Comparison of ENCODE assay signal across 8 mouse cellular contexts in genomic region chr14:76466641-76467323, GRCm38 (mm10). TPM values are rescaled to one million over a fixed set of nuclear protein-coding genes. Genes with fewer than 3 reads are reported as not detected.
DNase-seq lines count a peak whose midpoint lies in the region; ATAC-seq and TF ChIP-seq lines count a peak whose summit lies in the region.

No protein-coding gene starts in this region.

- peak; percentile 53 for DNase-seq in c-Kit-positive CD71-positive TER-119-negative erythroid progenitor cells, embryonic 14.5 days (ENCODE audit: low read depth)
- peak; percentile 87 for DNase-seq in forebrain, embryonic 14.5 days (ENCODE audit: low spot score)
- peak; percentile 77 to 86 for DNase-seq in heart, postnatal 14 days
- DNase-seq in kidney, postnatal 4 days, result peak; percentile 92 to 93
- peak; percentile 73 for DNase-seq in ovary, postnatal 14 days (ENCODE audit: low spot score)
- peak; percentile 78 for DNase-seq in thymus, postnatal 25 days

- peaks cover 51% of the 10 kb centered on the region for H3K4me1 ChIP-seq in E14TG2a.4 (replicated peaks; ENCODE audit: low read depth, low read length)
- peaks cover 10% of the 10 kb centered on the region for H3K4me1 ChIP-seq in forebrain, embryonic 14.5 days (ENCODE audit: control insufficient read depth, insufficient read depth, low read length)
- peaks cover 51% of the 10 kb centered on the region for H3K4me1 ChIP-seq in lung, embryonic 15.5 days

- no peak overlapping the region for H3K27ac ChIP-seq in forebrain, embryonic 14.5 days (ENCODE audit: low read depth, low read length)
- H3K27ac ChIP-seq in lung, embryonic 15.5 days, result no peak overlapping the region

- H3K9me3 ChIP-seq in E14TG2a.4 (ENCODE audit: low read length), result no peaks in the 10 kb centered on the region
- no peaks in the 10 kb centered on the region for H3K9me3 ChIP-seq in forebrain, embryonic 14.5 days (replicated peaks; ENCODE audit: control insufficient read depth, low read length)
- no peaks in the 10 kb centered on the region for H3K9me3 ChIP-seq in lung, embryonic 15.5 days

- intact Hi-C loops in heart, postnatal 14 days (cut with DNase I), result loop anchor here (5.0 kb wide), 1 partner anchor 49 kb away; no protein-coding TSS in a partner anchor

- 0 out of 2 replicates have a peak, but pooled peaks cover 2% of the 10 kb centered on the region for H3K27me3 ChIP-seq in E14TG2a.4 (ENCODE audit: insufficient read depth, low read length)
- H3K27me3 ChIP-seq in forebrain, embryonic 14.5 days (replicated peaks; ENCODE audit: control insufficient read depth, insufficient read depth, low read length), result no peaks in the 10 kb centered on the region
- no peaks in the 10 kb centered on the region for H3K27me3 ChIP-seq in lung, embryonic 15.5 days

- H3K9ac ChIP-seq in forebrain, embryonic 14.5 days (ENCODE audit: low read length), result no peak overlapping the region
- no peak overlapping the region for H3K9ac ChIP-seq in lung, embryonic 15.5 days

- peak overlapping the region; percentile 53; the same call in 1 of the 2 replicates for H3K4me3 ChIP-seq in E14TG2a.4 (replicated peaks; ENCODE audit: low read length)
- no peak overlapping the region for H3K4me3 ChIP-seq in forebrain, embryonic 14.5 days (ENCODE audit: low read depth, low read length)
- H3K4me3 ChIP-seq in lung, embryonic 15.5 days, result no peak overlapping the region

- WGBS in forebrain, embryonic 14.5 days, result 29% methylated on average over 18 of the region's 18 CpGs
- WGBS in lung, embryonic 15.5 days, result 29% methylated on average over 18 of the region's 18 CpGs

- no peak overlapping the region for H3K4me2 ChIP-seq in forebrain, embryonic 14.5 days (ENCODE audit: low read length)
- no peak overlapping the region for H3K4me2 ChIP-seq in lung, embryonic 15.5 days

- H3K36me3 ChIP-seq in E14TG2a.4 (ENCODE audit: insufficient read depth, low read length), result no peaks in the 10 kb centered on the region
- peaks cover 5% of the 10 kb centered on the region; the same call in 1 of the 2 replicates for H3K36me3 ChIP-seq in forebrain, embryonic 14.5 days (ENCODE audit: control insufficient read depth, insufficient read depth, low read length)
- H3K36me3 ChIP-seq in lung, embryonic 15.5 days, result no peaks in the 10 kb centered on the region

- TF ChIP-seq CTCF in E14TG2a.4 (conservative IDR thresholded peaks at IDR 0.05; ENCODE audit: low read length), result peak; percentile 86

- ATAC-seq in forebrain, embryonic 14.5 days, result peak; percentile 85
- peak; percentile 44 for ATAC-seq in lung, embryonic 15.5 days (ENCODE audit: borderline replicate concordance, extremely low read depth, low FRiP score, low TSS enrichment)

RNA-seq across cellular contexts. Expression of gene Tsc22d1, which starts 52.0 kb away (rescaled TPM):
- polyA plus RNA-seq in forebrain, embryonic 14.5 days (2014; fragmentation: Nextera tagmentation; extraction: Ambion mirVana), result 854 and 922 TPM in 2 replicates
- 100 to 1,000 TPM; 464 to 515 TPM for total RNA-seq in heart, postnatal 14 days (2021)
- 625 and 654 TPM in 2 replicates for polyA plus RNA-seq in lung, embryonic 15.5 days (2015; fragmentation: Nextera tagmentation; extraction: Ambion mirVana)
